Mouse (Mus musculus) liver, embryonic 16.5 days (tissue): ENCODE results near the gene Kcnip1. TPM values are rescaled to one million over a fixed set of nuclear protein-coding genes. Genes with fewer than 3 reads are reported as not detected.

Experiments used
- ATAC-seq: fragments of 200-750 bp; cut with Nextera tagmentation; 2 replicates; pipeline ENCODE4 v1.8.0; 2017; ENCODE audit warnings: low read depth, mild to moderate bottlenecking, moderate number of reproducible peaks, moderate library complexity
- H3K27ac ChIP-seq: fragments of 300-500 bp; sonication (generic); 2 replicates; pipeline ENCODE4 v1.5.1; 2014; ENCODE audit warnings: mild to moderate bottlenecking, low read length
- H3K27me3 ChIP-seq: fragments of 300-500 bp; sonication (generic); 2 replicates; pipeline ENCODE4 v1.6.1; 2014; ENCODE audit warnings: low read depth, low read length, mixed read lengths; ENCODE audit not compliant: control insufficient read depth, insufficient read depth
- H3K36me3 ChIP-seq: fragments of 300-500 bp; sonication (generic); 2 replicates; pipeline ENCODE4 v1.6.1; 2014; ENCODE audit warnings: mild to moderate bottlenecking; ENCODE audit not compliant: control insufficient read depth, insufficient read depth
- H3K4me1 ChIP-seq: fragments of 300-500 bp; sonication (generic); 2 replicates; pipeline ENCODE4 v1.6.1; 2014; ENCODE audit warnings: low read depth, low read length, mixed read lengths; ENCODE audit not compliant: control insufficient read depth
- H3K4me2 ChIP-seq: fragments of 300-500 bp; sonication (generic); 2 replicates; pipeline ENCODE4 v1.6.1; 2014; ENCODE audit warnings: low read depth, low read length, mixed read lengths
- H3K4me3 ChIP-seq: fragments of 300-500 bp; sonication (generic); 2 replicates; pipeline ENCODE4 v1.5.1; 2014; ENCODE audit warnings: low read depth, mild to moderate bottlenecking, low read length
- H3K9ac ChIP-seq: fragments of 300-500 bp; sonication (generic); 2 replicates; pipeline ENCODE4 v1.6.1; 2014; ENCODE audit warnings: low read depth, low read length
- H3K9me3 ChIP-seq: fragments of 300-500 bp; sonication (generic); replicated peaks from 2 replicates; pipeline ENCODE4 v1.6.1; 2016; ENCODE audit warnings: low read length; ENCODE audit not compliant: control insufficient read depth
- WGBS: fragments of 180-500 bp; shearing (Covaris S2); extraction: QIAGEN DNeasy Blood & Tissue Kit; methylation state at CpG from one replicate; pipeline ENCODE4 v1.1.7; 2014; ENCODE audit not compliant: insufficient replicate concordance; 5-methylcytosine and 5-hydroxymethylcytosine counted together
- polyA plus RNA-seq: library from polyadenylated mRNA; unstranded; fragments of >200 nt; fragmentation: Nextera tagmentation; extraction: Ambion mirVana; gene quantifications from 2 replicates; pipeline ENCODE4 v1.2.1, GENCODE M21; 2015

Gene Kcnip1
- polyA plus RNA-seq, 1 experiment from 2014 or later, result 0.35 TPM

GRCm38 (mm10) chr11:33955982-33956381 lies 37.0 kb downstream of the Kcnip1 start:
- no peak for ATAC-seq
- Histone ChIP-seq H3K4me3 (no peak overlapping the region), H3K27me3 (no peaks in the 10 kb centered on the region), H3K9ac (no peak overlapping the region), H3K27ac (no peak overlapping the region), H3K4me1 (no peaks in the 10 kb centered on the region), H3K9me3 (no peaks in the 10 kb centered on the region), H3K36me3 (no peaks in the 10 kb centered on the region), H3K4me2 (no peak overlapping the region)
- WGBS, result 59% methylated on average over 4 of the region's 4 CpGs

- H3K36me3 ChIP-seq, result no peaks in the 10 kb centered on the region
- H3K9ac ChIP-seq, result no peak overlapping the region
- no peaks in the 10 kb centered on the region for H3K9me3 ChIP-seq
- no peak overlapping the region for H3K4me2 ChIP-seq
- no peaks in the 10 kb centered on the region for H3K4me1 ChIP-seq
- no peak overlapping the region for H3K4me3 ChIP-seq
- no peak overlapping the region for H3K27ac ChIP-seq
- 51% methylated on average over 8 of the region's 8 CpGs for WGBS
- ATAC-seq, result no peak
- no peaks in the 10 kb centered on the region for H3K27me3 ChIP-seq
Measured at GRCm38 (mm10) chr11:33951684-33952625, 41.0 kb downstream of the Kcnip1 start.

- ATAC-seq, result no peak
- Histone ChIP-seq H3K4me1 (no peaks in the 10 kb centered on the region), H3K27me3 (no peaks in the 10 kb centered on the region), H3K9ac (no peak overlapping the region), H3K27ac (no peak overlapping the region), H3K4me2 (no peak overlapping the region), H3K4me3 (no peak overlapping the region), H3K36me3 (no peaks in the 10 kb centered on the region), H3K9me3 (no peaks in the 10 kb centered on the region)
- 67% methylated on average over 5 of the region's 5 CpGs for WGBS
Measured at GRCm38 (mm10) chr11:33951155-33951554, 41.8 kb downstream of the Kcnip1 start.

GRCm38 (mm10) chr11:33946501-33946900 lies 46.5 kb downstream of the Kcnip1 start:
- no peaks in the 10 kb centered on the region for H3K36me3 ChIP-seq
- ATAC-seq, result no peak
- 31% methylated on average over 4 of the region's 4 CpGs for WGBS

GRCm38 (mm10) chr11:33944786-33945328 lies 48.1 kb downstream of the Kcnip1 start:
- no peaks in the 10 kb centered on the region for H3K36me3 ChIP-seq

More at GRCm38 (mm10) chr11:33946501-33946900, 46.5 kb downstream of the Kcnip1 start:
- no peak overlapping the region for H3K9ac ChIP-seq
- no peaks in the 10 kb centered on the region for H3K9me3 ChIP-seq
- no peaks in the 10 kb centered on the region for H3K27me3 ChIP-seq
- no peaks in the 10 kb centered on the region for H3K4me1 ChIP-seq
- no peak overlapping the region for H3K4me3 ChIP-seq
- H3K4me2 ChIP-seq, result no peak overlapping the region
- H3K27ac ChIP-seq, result no peak overlapping the region

GRCm38 (mm10) chr11:33944067-33944785 lies 48.7 kb downstream of the Kcnip1 start:
- no peak overlapping the region for H3K27ac ChIP-seq
- 47% methylated on average over 4 of the region's 4 CpGs for WGBS

More at GRCm38 (mm10) chr11:33944786-33945328, 48.1 kb downstream of the Kcnip1 start:
- Histone ChIP-seq H3K4me2 (no peak overlapping the region), H3K27ac (no peak overlapping the region), H3K9ac (no peak overlapping the region), H3K27me3 (no peaks in the 10 kb centered on the region), H3K4me1 (no peaks in the 10 kb centered on the region), H3K9me3 (no peaks in the 10 kb centered on the region), H3K4me3 (no peak overlapping the region)
- WGBS, result 53% methylated on average over 9 of the region's 9 CpGs
- no peak for ATAC-seq

GRCm38 (mm10) chr11:33943565-33943964 lies 49.4 kb downstream of the Kcnip1 start:
- no peak overlapping the region for H3K4me2 ChIP-seq
- no peaks in the 10 kb centered on the region for H3K9me3 ChIP-seq
- no peak for ATAC-seq
- H3K4me3 ChIP-seq, result no peak overlapping the region
- H3K9ac ChIP-seq, result no peak overlapping the region
- no peaks in the 10 kb centered on the region for H3K36me3 ChIP-seq
- H3K4me1 ChIP-seq, result no peaks in the 10 kb centered on the region
- H3K27me3 ChIP-seq, result no peaks in the 10 kb centered on the region
- H3K27ac ChIP-seq, result no peak overlapping the region
- WGBS, result 56% methylated on average over 1 of the region's 1 CpGs

More at GRCm38 (mm10) chr11:33944067-33944785, 48.7 kb downstream of the Kcnip1 start:
- Histone ChIP-seq H3K4me2 (no peak overlapping the region), H3K9ac (no peak overlapping the region), H3K27me3 (no peaks in the 10 kb centered on the region), H3K4me1 (no peaks in the 10 kb centered on the region), H3K9me3 (no peaks in the 10 kb centered on the region), H3K4me3 (no peak overlapping the region), H3K36me3 (no peaks in the 10 kb centered on the region)
- ATAC-seq, result no peak

GRCm38 (mm10) chr11:33939456-33940113 lies 53.4 kb downstream of the Kcnip1 start:
- H3K9me3 ChIP-seq, result no peaks in the 10 kb centered on the region
- no peak for ATAC-seq
- no peaks in the 10 kb centered on the region for H3K4me1 ChIP-seq
- H3K27me3 ChIP-seq, result no peaks in the 10 kb centered on the region
- no peak overlapping the region for H3K27ac ChIP-seq
- H3K36me3 ChIP-seq, result no peaks in the 10 kb centered on the region
- 26% methylated on average over 4 of the region's 4 CpGs for WGBS
- no peak overlapping the region for H3K4me3 ChIP-seq
- H3K9ac ChIP-seq, result no peak overlapping the region
- no peak overlapping the region for H3K4me2 ChIP-seq
